Mouse (Mus musculus): ENCODE measurements around the gene Gm10309. TPM values are rescaled to one million over a fixed set of nuclear protein-coding genes. Genes with fewer than 3 reads are reported as not detected.

Gene Gm10309
- polyA plus RNA-seq (2011; ENCODE audit: insufficient read depth, insufficient read length, low read depth, missing spikeins) = not detected in 2 replicates

GRCm38 (mm10) chr17:86505183-86505631 lies at the start of gene Gm10309:
Gene Gm10309 (minus strand): TSS chr17:86505232.
- TF ChIP-seq CTCF (IDR thresholded peaks at IDR 0.05; ENCODE audit: low read depth, low read length) = no peak
- TF ChIP-seq EP300 (IDR thresholded peaks at IDR 0.05; ENCODE audit: insufficient read depth, low read depth, low read length) = no peak
- Histone ChIP-seq H3K9ac (ENCODE audit: low read depth, poor library complexity, severe bottlenecking) (no peak within 1 kb of the TSS), H3K27ac (ENCODE audit: insufficient read depth, low read length) (no peak within 1 kb of the TSS)

GRCm38 (mm10) chr17:86551995-86552394 lies 47.0 kb upstream of the Gm10309 start:
- H3K36me3 ChIP-seq (ENCODE audit: control insufficient read depth, insufficient read depth, low read length, poor library complexity, severe bottlenecking) = no peaks in the 10 kb centered on the region
- TF ChIP-seq EP300 (IDR thresholded peaks at IDR 0.05; ENCODE audit: insufficient read depth, low read depth, low read length) = no peak
- no peaks in the 10 kb centered on the region for H3K9me3 ChIP-seq (replicated peaks; ENCODE audit: control insufficient read depth, insufficient read depth, low read length, poor library complexity, severe bottlenecking)
- no peaks in the 10 kb centered on the region for H3K4me1 ChIP-seq (ENCODE audit: control insufficient read depth, insufficient read depth, low read length)
- H3K27ac ChIP-seq (ENCODE audit: insufficient read depth, low read length) = no peak overlapping the region
- no peaks in the 10 kb centered on the region for H3K27me3 ChIP-seq (ENCODE audit: control insufficient read depth, insufficient read depth, low read length, poor library complexity, severe bottlenecking)
- H3K4me3 ChIP-seq (ENCODE audit: low read depth, low read length) = no peak overlapping the region
- no peak overlapping the region for H3K9ac ChIP-seq (ENCODE audit: low read depth, poor library complexity, severe bottlenecking)

More at GRCm38 (mm10) chr17:86505183-86505631, at the start of gene Gm10309:
- H3K4me3 ChIP-seq (ENCODE audit: low read depth, low read length) = no peak within 1 kb of the TSS
- no peaks in the 10 kb centered on the region for H3K9me3 ChIP-seq (replicated peaks; ENCODE audit: control insufficient read depth, insufficient read depth, low read length, poor library complexity, severe bottlenecking)
- H3K36me3 ChIP-seq (ENCODE audit: control insufficient read depth, insufficient read depth, low read length, poor library complexity, severe bottlenecking) = no peaks in the 10 kb centered on the region
- no peaks in the 10 kb centered on the region for H3K27me3 ChIP-seq (ENCODE audit: control insufficient read depth, insufficient read depth, low read length, poor library complexity, severe bottlenecking)
- H3K4me1 ChIP-seq (ENCODE audit: control insufficient read depth, insufficient read depth, low read length) = no peaks in the 10 kb centered on the region

GRCm38 (mm10) chr17:86551561-86551960 lies 46.5 kb upstream of the Gm10309 start:
- Histone ChIP-seq H3K4me1 (ENCODE audit: control insufficient read depth, insufficient read depth, low read length) (no peaks in the 10 kb centered on the region), H3K36me3 (ENCODE audit: control insufficient read depth, insufficient read depth, low read length, poor library complexity, severe bottlenecking) (no peaks in the 10 kb centered on the region), H3K9me3 (replicated peaks; ENCODE audit: control insufficient read depth, insufficient read depth, low read length, poor library complexity, severe bottlenecking) (no peaks in the 10 kb centered on the region), H3K9ac (ENCODE audit: low read depth, poor library complexity, severe bottlenecking) (no peak overlapping the region), H3K27ac (ENCODE audit: insufficient read depth, low read length) (no peak overlapping the region), H3K27me3 (ENCODE audit: control insufficient read depth, insufficient read depth, low read length, poor library complexity, severe bottlenecking) (no peaks in the 10 kb centered on the region), H3K4me3 (ENCODE audit: low read depth, low read length) (no peak overlapping the region)
- TF ChIP-seq CTCF (IDR thresholded peaks at IDR 0.05; ENCODE audit: low read depth, low read length) = no peak
- no peak for TF ChIP-seq EP300 (IDR thresholded peaks at IDR 0.05; ENCODE audit: insufficient read depth, low read depth, low read length)
- TF ChIP-seq POLR2A (IDR thresholded peaks at IDR 0.05; ENCODE audit: insufficient read depth, low read length) = no peak

- TF ChIP-seq POLR2A (IDR thresholded peaks at IDR 0.05; ENCODE audit: insufficient read depth, low read length) = no peak
- no peak for TF ChIP-seq CTCF (IDR thresholded peaks at IDR 0.05; ENCODE audit: low read depth, low read length)
- TF ChIP-seq EP300 (IDR thresholded peaks at IDR 0.05; ENCODE audit: insufficient read depth, low read depth, low read length) = no peak
- H3K9ac ChIP-seq (ENCODE audit: low read depth, poor library complexity, severe bottlenecking) = no peak overlapping the region
- no peaks in the 10 kb centered on the region for H3K36me3 ChIP-seq (ENCODE audit: control insufficient read depth, insufficient read depth, low read length, poor library complexity, severe bottlenecking)
- no peaks in the 10 kb centered on the region for H3K4me1 ChIP-seq (ENCODE audit: control insufficient read depth, insufficient read depth, low read length)
- no peak overlapping the region for H3K27ac ChIP-seq (ENCODE audit: insufficient read depth, low read length)
- no peaks in the 10 kb centered on the region for H3K27me3 ChIP-seq (ENCODE audit: control insufficient read depth, insufficient read depth, low read length, poor library complexity, severe bottlenecking)
- H3K4me3 ChIP-seq (ENCODE audit: low read depth, low read length) = no peak overlapping the region
- no peaks in the 10 kb centered on the region for H3K9me3 ChIP-seq (replicated peaks; ENCODE audit: control insufficient read depth, insufficient read depth, low read length, poor library complexity, severe bottlenecking)
These were observed 44.1 kb upstream of the Gm10309 start for GRCm38 (mm10) chr17:86549128-86549527.

GRCm38 (mm10) chr17:86546529-86546928 lies 41.5 kb upstream of the Gm10309 start:
- H3K27ac ChIP-seq (ENCODE audit: insufficient read depth, low read length) = no peak overlapping the region
- TF ChIP-seq POLR2A (IDR thresholded peaks at IDR 0.05; ENCODE audit: insufficient read depth, low read length) (no peak), EP300 (IDR thresholded peaks at IDR 0.05; ENCODE audit: insufficient read depth, low read depth, low read length) (no peak), CTCF (IDR thresholded peaks at IDR 0.05; ENCODE audit: low read depth, low read length) (no peak)
- no peak overlapping the region for H3K9ac ChIP-seq (ENCODE audit: low read depth, poor library complexity, severe bottlenecking)
- no peak overlapping the region for H3K4me3 ChIP-seq (ENCODE audit: low read depth, low read length)
- H3K36me3 ChIP-seq (ENCODE audit: control insufficient read depth, insufficient read depth, low read length, poor library complexity, severe bottlenecking) = no peaks in the 10 kb centered on the region
- H3K9me3 ChIP-seq (replicated peaks; ENCODE audit: control insufficient read depth, insufficient read depth, low read length, poor library complexity, severe bottlenecking) = no peaks in the 10 kb centered on the region
- no peaks in the 10 kb centered on the region for H3K4me1 ChIP-seq (ENCODE audit: control insufficient read depth, insufficient read depth, low read length)
- no peaks in the 10 kb centered on the region for H3K27me3 ChIP-seq (ENCODE audit: control insufficient read depth, insufficient read depth, low read length, poor library complexity, severe bottlenecking)

GRCm38 (mm10) chr17:86539881-86540430 lies 34.9 kb upstream of the Gm10309 start:
- Histone ChIP-seq H3K4me1 (ENCODE audit: control insufficient read depth, insufficient read depth, low read length) (no peaks in the 10 kb centered on the region), H3K36me3 (ENCODE audit: control insufficient read depth, insufficient read depth, low read length, poor library complexity, severe bottlenecking) (no peaks in the 10 kb centered on the region), H3K4me3 (ENCODE audit: low read depth, low read length) (no peak overlapping the region), H3K9me3 (replicated peaks; ENCODE audit: control insufficient read depth, insufficient read depth, low read length, poor library complexity, severe bottlenecking) (no peaks in the 10 kb centered on the region), H3K9ac (ENCODE audit: low read depth, poor library complexity, severe bottlenecking) (no peak overlapping the region), H3K27ac (ENCODE audit: insufficient read depth, low read length) (no peak overlapping the region), H3K27me3 (ENCODE audit: control insufficient read depth, insufficient read depth, low read length, poor library complexity, severe bottlenecking) (no peaks in the 10 kb centered on the region)
- TF ChIP-seq POLR2A (IDR thresholded peaks at IDR 0.05; ENCODE audit: insufficient read depth, low read length) = no peak
- TF ChIP-seq CTCF (IDR thresholded peaks at IDR 0.05; ENCODE audit: low read depth, low read length) = no peak

Data from ES-Bruce4 (cell line).